Mouse (Mus musculus) erythroblast, embryonic 14.5 days (primary cell): ENCODE data around the gene Vmn1r55. TPM values are rescaled to one million over a fixed set of nuclear protein-coding genes. Genes with fewer than 3 reads are reported as not detected.

Experiments
- H3K27me3 ChIP-seq: 2 replicates; pipeline ENCODE4 v1.6.1; 2012; ENCODE audit warnings: inconsistent platforms; ENCODE audit not compliant: control insufficient read depth
- H3K36me3 ChIP-seq: 2 replicates; pipeline ENCODE4 v1.6.1; 2012; ENCODE audit warnings: mild to moderate bottlenecking, inconsistent platforms; ENCODE audit not compliant: control insufficient read depth
- H3K4me1 ChIP-seq: 2 replicates; pipeline ENCODE4 v1.6.1; 2012; ENCODE audit warnings: inconsistent platforms; ENCODE audit not compliant: control insufficient read depth
- H3K4me3 ChIP-seq: replicated peaks from 2 replicates; pipeline ENCODE3; 2012; ENCODE audit warnings: moderate library complexity, mild to moderate bottlenecking, inconsistent platforms
- H3K9me3 ChIP-seq: 2 replicates; pipeline ENCODE4 v1.6.1; 2012; ENCODE audit warnings: low read length, inconsistent platforms, mixed read lengths; ENCODE audit not compliant: control insufficient read depth
- GATA1 ChIP-seq: IDR thresholded peaks from 2 replicates; pipeline ENCODE4 v1.6.1; 2012; ENCODE audit warnings: low read length, inconsistent platforms, mixed read lengths
- TAL1 ChIP-seq: IDR thresholded peaks from 3 replicates; pipeline ENCODE4 v1.6.1; 2012; ENCODE audit warnings: low read length, inconsistent platforms, mixed read lengths
- polyA plus RNA-seq: library from polyadenylated mRNA; stranded (reverse); fragments of >175 nt; gene quantifications from 2 replicates; pipeline ENCODE4 v1.2.3, GENCODE M21; 2012

Gene Vmn1r55
- polyA plus RNA-seq, 1 experiment: 0.01 TPM

DNA sequence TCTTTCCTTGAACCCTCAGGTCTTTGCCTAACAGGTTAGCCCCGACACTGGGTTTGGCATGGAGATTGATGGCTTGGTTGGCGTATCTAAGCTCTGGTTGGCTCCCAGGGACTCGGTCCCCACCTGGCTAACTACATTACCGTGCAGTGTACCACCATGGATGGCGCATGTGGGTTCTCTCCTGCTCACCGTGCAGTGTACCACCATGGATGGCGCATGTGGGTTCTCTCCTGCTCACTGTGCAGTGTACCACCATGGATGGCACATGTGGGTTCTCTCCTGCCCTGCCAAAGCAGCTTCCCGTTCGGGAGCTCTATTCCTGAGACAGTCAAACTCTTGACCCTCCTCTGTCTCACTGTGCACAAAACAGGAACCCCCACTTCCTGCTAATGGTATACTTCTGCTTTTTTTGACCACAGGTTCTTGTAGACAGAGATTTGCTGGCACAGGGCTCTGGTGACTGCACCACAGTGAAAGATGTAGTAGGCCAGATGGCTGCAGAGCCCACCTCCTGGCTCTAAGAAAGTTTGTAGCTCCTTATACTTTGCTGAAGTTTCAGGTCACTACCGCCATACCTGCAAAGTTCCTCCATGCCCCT, 48.3 kb downstream of the Vmn1r55 start:
- peaks cover 1% of the 10 kb centered on the region; the same call in 1 of the 2 replicates for H3K4me1 ChIP-seq
- peaks cover 37% of the 10 kb centered on the region for H3K36me3 ChIP-seq
- H3K4me3 ChIP-seq: no peak overlapping the region
- TF ChIP-seq GATA1 (no peak), TAL1 (no peak)
- no peaks in the 10 kb centered on the region for H3K9me3 ChIP-seq
- H3K27me3 ChIP-seq: no peaks in the 10 kb centered on the region

DNA sequence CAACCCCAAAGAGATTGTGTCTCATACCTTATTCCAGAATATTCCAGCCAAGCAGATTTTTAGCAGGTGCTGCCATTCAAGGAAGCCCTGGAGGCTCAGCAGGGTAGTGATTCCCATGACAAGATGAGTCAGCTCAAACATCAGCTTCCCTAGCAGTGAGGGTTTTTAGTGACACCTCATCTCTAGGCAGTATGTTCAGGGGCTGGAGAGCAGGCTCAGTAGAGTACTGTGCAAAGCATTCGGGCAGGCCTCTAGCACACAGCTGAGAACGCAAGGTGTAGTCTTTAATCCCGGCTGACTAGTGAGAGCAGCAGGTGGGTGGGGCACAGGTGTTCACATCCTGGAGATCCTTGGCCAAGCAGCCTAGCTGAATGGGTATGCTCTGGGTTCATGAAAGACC, 49.7 kb downstream of the Vmn1r55 start:
- Histone ChIP-seq H3K4me3 (no peak overlapping the region), H3K36me3 (peaks cover 51% of the 10 kb centered on the region), H3K9me3 (no peaks in the 10 kb centered on the region), H3K4me1 (peaks cover 1% of the 10 kb centered on the region; the same call in 1 of the 2 replicates), H3K27me3 (no peaks in the 10 kb centered on the region)
- no peak for TF ChIP-seq GATA1
- TF ChIP-seq TAL1: no peak

DNA sequence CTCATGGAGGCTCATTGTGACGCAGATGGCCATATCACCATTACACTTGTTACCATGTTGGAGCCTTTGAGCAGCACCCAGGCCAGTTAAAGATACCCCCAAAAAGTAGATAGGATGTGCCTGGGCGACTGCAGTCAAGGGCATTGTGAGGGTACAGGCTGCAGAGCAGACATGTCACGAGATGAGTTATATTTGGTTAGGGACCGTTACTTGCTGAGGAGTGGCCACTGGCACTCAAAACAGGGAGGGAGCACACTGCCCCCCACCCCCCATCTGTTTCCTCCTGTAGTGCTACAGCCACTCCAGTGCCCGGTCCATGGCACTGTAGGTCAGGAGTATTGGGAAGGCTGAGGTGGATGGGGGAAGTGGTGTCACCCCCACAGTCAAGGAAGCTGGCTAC, 50.7 kb downstream of the Vmn1r55 start:
- no peaks in the 10 kb centered on the region for H3K27me3 ChIP-seq
- peaks cover 1% of the 10 kb centered on the region; the same call in 1 of the 2 replicates for H3K4me1 ChIP-seq
- no peak for TF ChIP-seq TAL1
- no peak for TF ChIP-seq GATA1
- no peak overlapping the region for H3K4me3 ChIP-seq
- no peaks in the 10 kb centered on the region for H3K9me3 ChIP-seq
- peaks cover 61% of the 10 kb centered on the region for H3K36me3 ChIP-seq

DNA sequence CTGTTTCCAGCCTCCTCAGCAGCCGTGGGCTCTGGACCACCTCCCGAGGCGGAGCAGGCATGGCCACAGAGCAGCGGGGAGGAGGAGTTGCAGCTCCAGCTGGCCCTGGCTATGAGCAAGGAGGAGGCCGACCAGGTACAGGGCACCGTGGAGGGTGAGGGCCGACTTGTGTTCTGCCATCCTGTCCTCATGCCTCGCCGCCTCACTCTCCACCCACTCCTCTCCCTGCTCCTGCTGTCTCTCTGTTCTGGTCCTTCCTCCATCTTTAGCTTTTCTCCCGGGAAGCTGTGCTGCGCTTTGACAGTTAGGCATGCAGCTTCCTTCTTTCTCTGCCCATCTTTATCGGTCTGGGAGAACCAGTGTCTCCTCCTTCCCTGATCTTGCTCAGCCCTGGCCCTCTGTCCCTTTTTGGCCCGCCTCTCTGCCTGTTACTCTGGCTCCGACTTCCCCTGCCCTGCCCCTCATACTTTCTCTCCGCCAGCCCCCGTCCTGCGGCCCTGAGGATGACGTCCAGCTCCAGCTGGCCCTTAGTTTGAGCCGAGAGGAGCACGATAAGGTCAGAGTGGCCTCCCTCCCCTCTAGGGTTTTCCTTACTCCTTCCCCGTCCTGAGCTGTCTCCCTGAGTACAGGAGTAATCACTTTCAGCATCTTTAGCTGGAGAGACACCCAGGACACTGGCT, 56.5 kb downstream of the Vmn1r55 start:
- peaks cover 17% of the 10 kb centered on the region for H3K4me1 ChIP-seq
- H3K4me3 ChIP-seq: no peak overlapping the region
- no peaks in the 10 kb centered on the region for H3K9me3 ChIP-seq

DNA sequence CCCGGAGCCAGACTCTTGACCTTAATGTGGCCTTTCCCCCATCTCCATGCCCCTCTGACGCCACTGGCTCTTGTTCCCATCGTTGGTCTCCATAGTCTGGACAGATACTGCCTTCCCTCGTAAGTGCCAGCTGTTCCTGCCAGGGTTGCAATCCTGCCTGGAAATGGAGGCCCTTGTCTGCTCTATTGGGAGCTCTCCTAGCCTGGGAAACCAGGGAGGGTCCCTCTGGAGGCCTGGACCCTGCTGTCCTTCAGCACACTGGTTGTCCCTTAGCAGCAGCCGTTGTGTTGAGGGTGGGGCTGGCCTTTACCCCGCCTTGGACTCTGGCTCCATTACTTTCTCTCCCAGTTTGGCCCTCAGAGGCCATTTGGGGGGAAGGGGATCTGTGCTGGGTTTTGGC, 57.1 kb downstream of the Vmn1r55 start:
- H3K27me3 ChIP-seq: no peaks in the 10 kb centered on the region
- TF ChIP-seq TAL1: no peak
- no peak for TF ChIP-seq GATA1

More for the DNA sequence above, 56.5 kb downstream of the Vmn1r55 start:
- H3K36me3 ChIP-seq: peaks cover 99% of the 10 kb centered on the region
- no peak for TF ChIP-seq TAL1
- no peak for TF ChIP-seq GATA1
- no peaks in the 10 kb centered on the region for H3K27me3 ChIP-seq

DNA sequence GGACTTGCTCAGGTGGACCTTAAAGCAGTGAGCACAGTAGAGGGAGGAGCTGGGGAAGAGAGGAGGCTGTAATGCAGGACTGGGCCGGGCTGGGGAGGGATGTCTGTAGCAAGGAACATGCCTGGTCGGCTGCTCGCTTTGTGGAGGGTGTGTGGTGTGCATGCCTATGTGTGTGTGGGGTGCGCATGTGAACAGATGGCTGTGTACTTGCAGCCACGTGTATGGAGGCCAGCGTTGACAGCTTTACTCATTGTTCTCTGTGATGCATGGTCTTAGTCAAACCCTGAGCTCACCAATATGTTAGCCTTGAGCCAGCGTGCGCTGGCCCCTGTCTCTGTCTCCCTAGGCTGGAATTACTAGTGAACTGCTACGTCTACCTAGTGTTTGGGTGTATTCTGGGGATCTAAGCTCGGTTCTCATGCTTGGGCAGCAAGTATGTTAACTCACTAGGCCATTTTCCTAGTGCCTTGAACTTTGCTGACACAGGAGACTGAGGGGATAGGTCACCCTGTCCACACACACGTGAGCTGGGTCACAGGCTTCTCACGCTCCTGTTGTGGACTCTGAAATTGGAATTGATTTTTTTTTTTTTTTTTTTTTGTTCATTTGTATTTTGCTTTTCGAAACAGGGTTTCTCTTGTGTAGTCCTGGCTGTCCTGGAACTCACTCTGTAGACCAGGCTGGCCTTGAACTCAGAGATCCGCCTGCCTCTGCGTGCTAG, 58.3 kb downstream of the Vmn1r55 start:
- H3K9me3 ChIP-seq: no peaks in the 10 kb centered on the region
- TF ChIP-seq TAL1 (no peak), GATA1 (no peak)

More for the DNA sequence above, 57.1 kb downstream of the Vmn1r55 start:
- H3K9me3 ChIP-seq: no peaks in the 10 kb centered on the region
- H3K36me3 ChIP-seq: peaks cover 99% of the 10 kb centered on the region
- peaks cover 22% of the 10 kb centered on the region for H3K4me1 ChIP-seq
- H3K4me3 ChIP-seq: no peak overlapping the region

DNA sequence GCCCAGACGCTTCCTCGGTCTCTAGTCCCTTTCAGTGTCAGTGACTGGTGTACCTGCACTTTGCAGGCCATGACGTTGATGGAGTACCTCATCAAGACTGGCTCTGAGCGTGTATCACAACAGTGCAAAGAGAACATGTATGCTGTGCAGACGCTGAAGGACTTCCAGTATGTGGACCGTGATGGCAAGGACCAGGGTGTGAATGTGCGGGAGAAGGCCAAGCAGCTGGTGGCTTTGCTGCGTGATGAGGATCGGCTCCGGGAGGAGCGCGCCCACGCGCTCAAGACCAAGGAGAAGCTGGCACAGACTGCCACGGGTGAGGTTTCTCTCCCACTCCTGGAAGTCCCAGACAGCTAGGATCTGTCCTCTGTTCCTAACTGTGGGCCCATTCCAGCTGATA, 59.6 kb downstream of the Vmn1r55 start:
- Histone ChIP-seq H3K9me3 (no peaks in the 10 kb centered on the region), H3K36me3 (peaks cover 99% of the 10 kb centered on the region), H3K4me3 (no peak overlapping the region), H3K27me3 (no peaks in the 10 kb centered on the region), H3K4me1 (peaks cover 40% of the 10 kb centered on the region)
- TF ChIP-seq GATA1 (no peak), TAL1 (no peak)

More for the DNA sequence above, 58.3 kb downstream of the Vmn1r55 start:
- peaks cover 99% of the 10 kb centered on the region for H3K36me3 ChIP-seq
- H3K27me3 ChIP-seq: no peaks in the 10 kb centered on the region
- H3K4me1 ChIP-seq: peaks cover 30% of the 10 kb centered on the region
- H3K4me3 ChIP-seq: no peak overlapping the region

DNA sequence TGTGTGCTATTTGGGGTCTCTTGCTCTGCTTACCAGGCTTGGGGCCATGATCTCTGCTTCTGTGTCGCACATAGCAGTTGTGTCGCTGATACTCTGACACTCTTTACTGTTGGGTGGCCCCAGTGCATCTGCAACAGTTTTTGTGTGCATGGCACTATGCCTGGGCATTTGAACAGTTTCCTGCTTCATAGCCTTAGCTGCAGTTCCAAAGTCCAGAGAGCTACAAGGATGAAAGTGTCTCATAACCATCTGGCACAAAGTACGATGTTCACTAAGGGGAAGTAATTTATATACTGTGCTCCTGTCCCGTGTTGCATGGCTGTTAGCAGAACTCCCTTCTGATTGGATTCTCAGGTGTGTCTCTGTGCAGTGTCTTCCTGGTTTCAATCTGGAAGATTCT, 61.6 kb downstream of the Vmn1r55 start:
- Histone ChIP-seq H3K9me3 (no peaks in the 10 kb centered on the region), H3K4me1 (peaks cover 55% of the 10 kb centered on the region), H3K36me3 (peaks cover 99% of the 10 kb centered on the region), H3K27me3 (no peaks in the 10 kb centered on the region), H3K4me3 (no peak overlapping the region)
- TF ChIP-seq TAL1 (no peak), GATA1 (no peak)

DNA sequence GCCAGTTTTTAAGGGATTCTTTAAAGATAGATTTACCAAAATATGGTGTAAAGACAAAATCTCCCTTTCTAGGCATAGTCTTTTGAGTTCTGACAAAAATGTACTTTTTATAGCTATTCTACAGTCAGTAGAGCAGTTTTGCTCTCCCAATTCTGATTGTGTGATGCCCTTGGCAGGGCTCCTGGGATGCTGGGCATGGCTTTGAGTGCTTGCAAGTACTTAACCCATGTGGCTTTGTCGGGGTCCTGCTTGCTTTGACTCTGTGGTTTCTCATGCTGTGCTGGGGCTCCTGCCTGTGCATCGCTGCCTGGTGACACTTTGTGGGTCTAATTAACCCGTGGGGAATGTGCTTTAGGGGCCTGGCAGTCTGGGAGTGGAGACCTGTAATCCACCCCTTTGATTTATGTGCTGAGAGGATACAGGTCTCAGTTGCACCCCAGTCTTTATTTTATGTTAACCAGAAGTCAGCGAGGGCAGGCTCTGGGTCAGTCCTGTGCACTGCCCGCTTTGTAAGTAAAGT, 62.5 kb downstream of the Vmn1r55 start:
- Histone ChIP-seq H3K9me3 (no peaks in the 10 kb centered on the region), H3K4me1 (peaks cover 55% of the 10 kb centered on the region), H3K27me3 (no peaks in the 10 kb centered on the region), H3K4me3 (no peak overlapping the region), H3K36me3 (peaks cover 97% of the 10 kb centered on the region)
- no peak for TF ChIP-seq TAL1
- TF ChIP-seq GATA1: no peak
